Comparison of ENCODE assay signal across 8 mouse cellular contexts in the genomic region with DNA sequence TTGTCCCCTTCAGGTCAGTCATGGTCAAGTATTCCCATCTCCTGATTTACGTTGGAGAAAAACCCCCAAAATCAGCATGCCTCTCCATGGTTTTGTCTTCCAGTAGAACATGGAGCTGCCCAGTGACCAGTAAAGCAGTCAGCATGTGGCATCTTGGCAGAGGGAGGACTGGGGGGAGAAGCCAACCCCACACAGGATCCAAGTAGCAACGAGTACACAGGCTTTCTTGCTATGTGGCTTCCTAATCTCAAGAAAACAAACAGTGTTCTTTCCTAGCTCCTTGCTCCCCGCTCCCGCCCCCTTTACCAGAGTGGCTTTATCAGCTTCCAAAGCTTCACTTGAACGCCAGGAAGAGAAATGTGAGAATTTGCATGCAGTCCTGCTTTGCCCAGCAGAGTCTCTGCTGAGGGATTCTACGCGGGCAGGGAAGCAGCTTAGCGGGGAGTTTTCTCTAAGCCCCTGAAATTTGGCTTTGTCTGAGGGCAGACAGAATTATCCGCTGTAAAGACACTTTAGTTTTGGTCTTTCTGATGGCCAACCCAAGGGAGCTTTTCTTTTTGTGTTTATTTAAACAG.
DNase-seq lines count a peak whose midpoint lies in the region.
"Had no signal": no experiment of that assay in that cellular context is flagged by ENCODE, and none has a peak within 500 bp of the region (broad histone marks: within the 10 kb centered on the region; RNA-seq: fewer than 3 reads in every experiment).

No protein-coding gene starts in this region.

- no peaks in the 10 kb centered on the region for H3K27me3 ChIP-seq in midbrain, embryonic 10.5 days (ENCODE audit: low read depth, poor library complexity, severe bottlenecking)
- H3K27me3 ChIP-seq: kidney, embryonic 15.5 days had no signal

- intact Hi-C loops in left cerebral cortex, postnatal 14 days (cut with DNase I): no loop called here
- intact Hi-C loops in left cerebral cortex, postnatal 10 days (cut with DNase I): no loop called here

- 0 out of 2 replicates have a peak overlapping the region, but pooled peaks have one; percentile 25 for H3K27ac ChIP-seq in midbrain, embryonic 10.5 days (replicated peaks)
- H3K27ac ChIP-seq: kidney, embryonic 15.5 days had no signal

- peak; percentile 5 for DNase-seq in right cerebral cortex, postnatal 4 days
- no peak for DNase-seq in right cerebral cortex, postnatal 25 days
- peak; percentile 15 to 37 for DNase-seq in cerebellum, postnatal 36 days
- DNase-seq in midbrain, embryonic 10.5 days (ENCODE audit: low spot score): peak; percentile 31
- DNase-seq in gastrocnemius, postnatal 10 days: no peak
- no peak for DNase-seq in left cerebral cortex, postnatal 14 days (ENCODE audit: low spot score in 2 of 2)
- DNase-seq in left cerebral cortex, postnatal 10 days (ENCODE audit: extremely low spot score in 1 of 2, low spot score in 2 of 2): no peak

- H3K36me3 ChIP-seq in midbrain, embryonic 10.5 days: no peaks in the 10 kb centered on the region
- H3K36me3 ChIP-seq: kidney, embryonic 15.5 days had no signal

- H3K9me3 ChIP-seq in midbrain, embryonic 10.5 days (replicated peaks): no peaks in the 10 kb centered on the region
- H3K9me3 ChIP-seq: kidney, embryonic 15.5 days had no signal

- 14% methylated on average over 9 of the region's 9 CpGs for WGBS in midbrain, embryonic 10.5 days

- H3K4me3 ChIP-seq in midbrain, embryonic 10.5 days: no peak overlapping the region
- H3K4me3 ChIP-seq: kidney, embryonic 15.5 days had no signal

- peaks cover 8% of the 10 kb centered on the region for H3K4me1 ChIP-seq in midbrain, embryonic 10.5 days
- H3K4me1 ChIP-seq: kidney, embryonic 15.5 days had no signal

Comparison
In these comparisons a context has a peak if more than half of its experiments do, and no peak if none do; other contexts are left out.
1. DNase-seq: peak in right cerebral cortex, postnatal 4 days (single experiment), cerebellum, postnatal 36 days (2 of 2) and midbrain, embryonic 10.5 days (single experiment); none in right cerebral cortex, postnatal 25 days (single experiment), gastrocnemius, postnatal 10 days (single experiment), left cerebral cortex, postnatal 14 days (0 of 2) and left cerebral cortex, postnatal 10 days (0 of 2).